Comparison of ENCODE assay signal across 9 mouse cellular contexts in the genomic region with DNA sequence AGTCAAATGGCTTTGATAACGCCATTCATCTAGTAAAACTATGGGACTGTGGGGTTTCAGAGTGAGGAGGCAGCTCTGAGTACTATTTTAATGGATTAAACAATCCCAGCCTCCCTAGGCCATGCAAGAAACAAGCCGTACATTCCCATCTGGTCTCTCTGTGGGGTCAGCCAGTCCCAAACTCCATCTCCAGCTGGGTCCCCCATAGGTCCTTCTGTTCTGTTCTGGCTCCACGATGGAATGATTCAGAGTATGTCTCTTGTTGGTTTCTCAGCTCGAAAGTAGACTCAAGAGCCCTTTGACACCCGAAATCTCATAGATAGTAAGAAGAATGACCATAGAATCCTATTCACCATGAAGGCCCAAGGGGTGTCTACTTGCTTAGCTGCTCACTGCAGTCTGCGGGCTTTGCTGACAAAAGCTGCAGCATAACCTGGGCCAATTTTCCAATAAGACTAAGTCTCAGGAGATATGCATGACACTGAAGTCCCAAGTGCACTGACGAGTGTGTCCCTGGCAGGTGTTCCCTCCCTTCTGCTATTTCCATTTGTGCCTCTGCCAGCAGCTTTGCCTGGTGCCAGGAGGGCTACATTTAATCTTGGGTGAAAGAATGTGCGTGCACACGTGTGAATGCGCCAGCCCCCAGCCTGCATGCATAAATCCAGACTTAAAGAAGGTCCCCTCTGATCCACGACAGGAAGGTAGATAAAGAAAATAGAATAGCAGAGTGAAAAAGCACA.
DNase-seq lines count a peak whose midpoint lies in the region; ATAC-seq and TF ChIP-seq lines count a peak whose summit lies in the region.
"Had no signal": no experiment of that assay in that cellular context is flagged by ENCODE, and none has a peak within 500 bp of the region (broad histone marks: within the 10 kb centered on the region; RNA-seq: fewer than 3 reads in every experiment).

No protein-coding gene starts in this region.

- H3K4me3 ChIP-seq in hindbrain, embryonic 13.5 days = no peak overlapping the region
- H3K4me3 ChIP-seq in hindbrain, embryonic 11.5 days (ENCODE audit: low read depth, low read length) = no peak overlapping the region
- H3K4me3 ChIP-seq in heart, embryonic 14.5 days (ENCODE audit: control insufficient read depth in 1 of 2, insufficient read depth in 1 of 2, low read depth in 1 of 2, low read length in 2 of 2) = no peak overlapping the region
- H3K4me3 ChIP-seq: liver, embryonic 13.5 days had no signal

- H3K4me1 ChIP-seq in hindbrain, embryonic 13.5 days (replicated peaks) = peaks cover 32% of the 10 kb centered on the region
- no peaks in the 10 kb centered on the region for H3K4me1 ChIP-seq in hindbrain, embryonic 11.5 days (replicated peaks; ENCODE audit: control insufficient read depth, insufficient read depth, low read length)
- peaks cover 12 to 25% of the 10 kb centered on the region in 2 experiments for H3K4me1 ChIP-seq in heart, embryonic 14.5 days (ENCODE audit: control insufficient read depth in 2 of 2, insufficient read depth in 2 of 2, low read length in 2 of 2)

- no peak for DNase-seq in hindbrain, embryonic 11.5 days (ENCODE audit: low spot score)
- DNase-seq in brain, adult 2 months (ENCODE audit: low read depth, low spot score) = peak; percentile 95
- DNase-seq in brain, embryonic 14.5 days (ENCODE audit: low read depth) = peak; percentile 77
- DNase-seq in ovary, postnatal 10 days (ENCODE audit: low spot score) = no peak
- DNase-seq: liver, embryonic 13.5 days; thymus, postnatal 36 days had no signal

- H3K9ac ChIP-seq in hindbrain, embryonic 13.5 days = no peak overlapping the region
- H3K9ac ChIP-seq in hindbrain, embryonic 11.5 days (ENCODE audit: low read depth, low read length) = no peak overlapping the region
- H3K9ac ChIP-seq in heart, embryonic 14.5 days (ENCODE audit: low read length) = no peak overlapping the region
- H3K9ac ChIP-seq: liver, embryonic 13.5 days had no signal

- H3K36me3 ChIP-seq in hindbrain, embryonic 13.5 days = no peaks in the 10 kb centered on the region
- no peaks in the 10 kb centered on the region for H3K36me3 ChIP-seq in hindbrain, embryonic 11.5 days (ENCODE audit: control insufficient read depth, insufficient read depth, low read length)
- H3K36me3 ChIP-seq in heart, embryonic 14.5 days (ENCODE audit: control insufficient read depth, insufficient read depth, low read length) = no peaks in the 10 kb centered on the region
- H3K36me3 ChIP-seq: liver, embryonic 13.5 days had no signal

- H3K27ac ChIP-seq in hindbrain, embryonic 13.5 days = peak overlapping the region; percentile 8; the same call in 1 of the 2 replicates
- no peak overlapping the region for H3K27ac ChIP-seq in hindbrain, embryonic 11.5 days (ENCODE audit: low read depth, low read length)
- peak overlapping the region; percentile 10 to 55; a peak in 2 of 4 replicates for H3K27ac ChIP-seq in heart, embryonic 14.5 days (replicated peaks in 1 of 2; ENCODE audit: control insufficient read depth in 1 of 2, insufficient read depth in 1 of 2, low read depth in 2 of 2, low read length in 2 of 2)
- H3K27ac ChIP-seq: liver, embryonic 13.5 days had no signal

- WGBS in hindbrain, embryonic 13.5 days = 69% methylated on average over 11 of the region's 11 CpGs
- WGBS in hindbrain, embryonic 11.5 days = 82% methylated on average over 11 of the region's 11 CpGs
- WGBS in heart, embryonic 14.5 days = 52% methylated on average over 11 of the region's 11 CpGs

- H3K27me3 ChIP-seq in hindbrain, embryonic 13.5 days = no peaks in the 10 kb centered on the region
- no peaks in the 10 kb centered on the region for H3K27me3 ChIP-seq in hindbrain, embryonic 11.5 days (ENCODE audit: control insufficient read depth, insufficient read depth, low read length)
- H3K27me3 ChIP-seq in heart, embryonic 14.5 days (ENCODE audit: control insufficient read depth, insufficient read depth, low read length) = no peaks in the 10 kb centered on the region
- H3K27me3 ChIP-seq: liver, embryonic 13.5 days had no signal

- no peak for TF ChIP-seq CTCF in brain, embryonic 14.5 days (IDR thresholded peaks at IDR 0.05; ENCODE audit: borderline replicate concordance, extremely low read depth, insufficient read depth, insufficient read length)

- H3K4me2 ChIP-seq in hindbrain, embryonic 13.5 days = no peak overlapping the region
- H3K4me2 ChIP-seq in hindbrain, embryonic 11.5 days (replicated peaks; ENCODE audit: low read depth, low read length) = no peak overlapping the region
- H3K4me2 ChIP-seq in heart, embryonic 14.5 days (ENCODE audit: low read length) = no peak overlapping the region
- H3K4me2 ChIP-seq: liver, embryonic 13.5 days had no signal

- H3K9me3 ChIP-seq in hindbrain, embryonic 13.5 days = no peaks in the 10 kb centered on the region
- H3K9me3 ChIP-seq in hindbrain, embryonic 11.5 days (ENCODE audit: control insufficient read depth, low read length) = no peaks in the 10 kb centered on the region
- H3K9me3 ChIP-seq in heart, embryonic 14.5 days (ENCODE audit: control insufficient read depth, low read length) = no peaks in the 10 kb centered on the region
- H3K9me3 ChIP-seq: liver, embryonic 13.5 days had no signal

- no peak for TF ChIP-seq POLR2A in brain, embryonic 14.5 days (IDR thresholded peaks at IDR 0.05; ENCODE audit: borderline replicate concordance, extremely low read depth, insufficient read depth, insufficient read length, poor library complexity, severe bottlenecking)

- ATAC-seq in hindbrain, embryonic 13.5 days (ENCODE audit: low FRiP score) = no peak
- ATAC-seq in hindbrain, embryonic 11.5 days (ENCODE audit: low FRiP score) = no peak
- ATAC-seq in heart, embryonic 14.5 days (ENCODE audit: insufficient number of reproducible peaks, insufficient read depth, low FRiP score, low read depth) = peak; percentile 41; the same call in 1 of the 2 replicates
- ATAC-seq in megakaryocyte, adult 5-6 weeks (ENCODE audit: poor library complexity, severe bottlenecking) = no peak

Comparison
In these comparisons a context has a peak if more than half of its experiments do, and no peak if none do; other contexts are left out.
1. DNase-seq: peak in brain, adult 2 months (single experiment) and brain, embryonic 14.5 days (single experiment); none in hindbrain, embryonic 11.5 days (single experiment) and ovary, postnatal 10 days (single experiment).